Mouse (Mus musculus) liver, postnatal 0 days (tissue): ENCODE data around the gene Gpr142.

Experiments
- CTCF ChIP-seq: sonication (generic); IDR thresholded peaks from 2 replicates; pipeline ENCODE4 v1.5.1; 2016; ENCODE audit warnings: antibody characterized with exemption, low read depth
- EP300 ChIP-seq: IDR thresholded peaks from 2 replicates; pipeline ENCODE4 v1.6.1; 2016; ENCODE audit warnings: antibody characterized with exemption, low read depth, mild to moderate bottlenecking

GRCm38 (mm10) chr11:114823199-114823725, 24.5 kb downstream of the Gpr142 start:
- TF ChIP-seq CTCF = no peak
- no peak for TF ChIP-seq EP300
